12 mouse cellular contexts compared by ENCODE assay signal in genomic region chr11:35915546-35915945, GRCm38 (mm10).
DNase-seq lines count a peak whose midpoint lies in the region; ATAC-seq and TF ChIP-seq lines count a peak whose summit lies in the region.
"Had no signal": no experiment of that assay in that cellular context is flagged by ENCODE, and none has a peak within 500 bp of the region (broad histone marks: within the 10 kb centered on the region; RNA-seq: fewer than 3 reads in every experiment).

No protein-coding gene starts in this region.

- H3K36me3 ChIP-seq in intestine, embryonic 15.5 days = no peaks in the 10 kb centered on the region
- H3K36me3 ChIP-seq in lung, postnatal 0 days (ENCODE audit: insufficient read depth, low read length) = no peaks in the 10 kb centered on the region
- H3K36me3 ChIP-seq: limb, embryonic 15.5 days had no signal

- TF ChIP-seq CTCF in lung, postnatal 0 days (IDR thresholded peaks at IDR 0.05) = no peak

- no peak overlapping the region for H3K4me3 ChIP-seq in intestine, embryonic 15.5 days (replicated peaks)
- no peak overlapping the region for H3K4me3 ChIP-seq in lung, postnatal 0 days (ENCODE audit: low read depth, low read length)
- H3K4me3 ChIP-seq: limb, embryonic 15.5 days had no signal

- H3K4me1 ChIP-seq in intestine, embryonic 15.5 days (replicated peaks) = peaks cover 18% of the 10 kb centered on the region; the same call in 1 of the 2 replicates
- peaks cover 4% of the 10 kb centered on the region for H3K4me1 ChIP-seq in lung, postnatal 0 days (ENCODE audit: insufficient read depth, low read depth, low read length)

- TF ChIP-seq EP300 in lung, postnatal 0 days (IDR thresholded peaks at IDR 0.05) = no peak

- no peaks in the 10 kb centered on the region for H3K27me3 ChIP-seq in intestine, embryonic 15.5 days (replicated peaks)
- no peaks in the 10 kb centered on the region for H3K27me3 ChIP-seq in lung, postnatal 0 days (replicated peaks; ENCODE audit: insufficient read depth, low read length)
- H3K27me3 ChIP-seq: limb, embryonic 15.5 days had no signal

- peak overlapping the region; percentile 40; the same call in 1 of the 2 replicates for H3K27ac ChIP-seq in intestine, embryonic 15.5 days
- no peak overlapping the region for H3K27ac ChIP-seq in lung, postnatal 0 days (ENCODE audit: low read length)
- H3K27ac ChIP-seq: hindbrain, embryonic 14.5 days; limb, embryonic 15.5 days had no signal

- peak; percentile 30 for ATAC-seq in intestine, embryonic 15.5 days
- peak; percentile 31 for ATAC-seq in lung, postnatal 0 days
- ATAC-seq: CD4-positive, CD25-positive, alpha-beta regulatory T cell, adult 4 months had no signal

- intact Hi-C loops in left cerebral cortex, postnatal 4 days (cut with DNase I) = loop anchor here (5.0 kb wide), 1 partner anchor 62 kb away; no protein-coding TSS in a partner anchor
- intact Hi-C loops in left cerebral cortex, postnatal 10 days (cut with DNase I) = no loop called here

- no peak overlapping the region for H3K4me2 ChIP-seq in intestine, embryonic 15.5 days (replicated peaks)
- no peak overlapping the region for H3K4me2 ChIP-seq in lung, postnatal 0 days (replicated peaks; ENCODE audit: low read depth, low read length)
- H3K4me2 ChIP-seq: hindbrain, embryonic 14.5 days; limb, embryonic 15.5 days had no signal

- no peaks in the 10 kb centered on the region for H3K9me3 ChIP-seq in intestine, embryonic 15.5 days
- H3K9me3 ChIP-seq in lung, postnatal 0 days (ENCODE audit: low read length) = no peaks in the 10 kb centered on the region
- H3K9me3 ChIP-seq: limb, embryonic 15.5 days had no signal

- H3K9ac ChIP-seq in intestine, embryonic 15.5 days = no peak overlapping the region
- H3K9ac ChIP-seq in lung, postnatal 0 days (replicated peaks; ENCODE audit: low read depth) = no peak overlapping the region
- H3K9ac ChIP-seq: hindbrain, embryonic 14.5 days; limb, embryonic 15.5 days had no signal

- WGBS in intestine, embryonic 15.5 days = 45% methylated on average over 8 of the region's 8 CpGs
- 48% methylated on average over 8 of the region's 8 CpGs for WGBS in lung, postnatal 0 days

- DNase-seq in left cerebral cortex, postnatal 4 days = peak; percentile 33
- DNase-seq in left cerebral cortex, postnatal 10 days (ENCODE audit: extremely low spot score in 1 of 2, low spot score in 2 of 2) = no peak
- peak; percentile 85 for DNase-seq in kidney, adult 9 months
- DNase-seq in lung, postnatal 0 days (ENCODE audit: low spot score) = peak; percentile 54
- DNase-seq in retina, postnatal 1 day = no peak
- DNase-seq in right cerebral cortex, postnatal 10 days (ENCODE audit: low spot score in 2 of 2) = no peak
- DNase-seq: adrenal gland, adult 8-10 months; midbrain, embryonic 14.5 days had no signal

Comparison
In these comparisons a context has a peak if more than half of its experiments do, and no peak if none do; other contexts are left out.
1. DNase-seq: peak in left cerebral cortex, postnatal 4 days (single experiment), kidney, adult 9 months (single experiment) and lung, postnatal 0 days (single experiment); none in left cerebral cortex, postnatal 10 days (0 of 2), retina, postnatal 1 day (single experiment) and right cerebral cortex, postnatal 10 days (0 of 2).